Comparison of ENCODE assay signal across 8 mouse cellular contexts in the genomic region with DNA sequence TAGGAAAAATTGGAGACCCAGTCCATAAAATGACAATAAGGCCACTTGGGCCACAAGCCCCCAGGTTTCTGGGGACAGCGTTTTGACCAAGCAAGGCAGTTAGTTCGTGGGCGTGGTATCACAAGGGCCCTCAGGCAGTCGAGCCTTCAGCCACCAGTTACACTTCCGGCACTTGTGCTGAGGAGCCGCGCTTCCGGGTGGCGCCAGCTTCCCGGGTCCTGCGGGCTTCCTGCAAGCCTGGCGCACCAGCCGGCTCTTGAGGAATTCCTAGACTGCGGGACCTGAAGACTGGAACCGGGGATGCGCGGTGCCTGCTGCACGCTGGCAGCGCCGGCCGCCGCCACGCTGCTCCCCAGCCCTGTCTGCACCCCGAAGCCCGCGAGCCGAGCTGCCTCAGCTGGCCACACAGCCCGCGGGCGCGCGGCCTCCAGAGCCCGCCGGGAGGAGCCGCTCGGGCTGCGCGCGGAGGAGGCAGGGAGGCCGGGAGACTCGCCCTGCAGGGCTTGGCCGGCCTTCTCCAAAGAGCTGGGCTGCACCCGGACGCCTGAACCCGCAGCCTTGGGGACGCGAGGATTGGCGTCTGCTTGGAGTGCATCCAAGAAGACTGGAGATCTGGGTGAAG. TPM values are rescaled to one million over a fixed set of nuclear protein-coding genes. Genes with fewer than 3 reads are reported as not detected.
DNase-seq lines count a peak whose midpoint lies in the region; ATAC-seq and TF ChIP-seq lines count a peak whose summit lies in the region.

No protein-coding gene starts in this region.

- no peaks in the 10 kb centered on the region for H3K9me3 ChIP-seq in megakaryocyte, embryonic 14.5 days

- ATAC-seq in activated CD4-positive, CD25-positive, alpha-beta regulatory T cell, adult 4 months, result peak; percentile 70

- TF ChIP-seq CTCF in cortical plate, adult 2 months (IDR thresholded peaks at IDR 0.05; ENCODE audit: extremely low read depth, insufficient read depth, low read length), result no peak

- H3K4me3 ChIP-seq in cortical plate, adult 2 months (ENCODE audit: insufficient read depth, low read length), result peak overlapping the region; percentile 48
- peak overlapping the region; percentile 95 for H3K4me3 ChIP-seq in megakaryocyte, embryonic 14.5 days (replicated peaks)

- peak overlapping the region; percentile 86 for H3K27ac ChIP-seq in cortical plate, adult 2 months (ENCODE audit: insufficient read depth, low read length)

- DNase-seq in gastrocnemius, adult 8-10 months (ENCODE audit: low spot score in 2 of 2), result peak; percentile 66 to 71
- peak; percentile 91 for DNase-seq in induced T-regulatory cell, adult 2 months (ENCODE audit: low read depth)
- peak; percentile 59 to 82 for DNase-seq in left cerebral cortex, adult 9 months (ENCODE audit: low spot score in 2 of 2)
- DNase-seq in right cerebral cortex, adult 2 months (ENCODE audit: low spot score in 2 of 2), result peak; percentile 76 to 81
- peak; percentile 18 for DNase-seq in urinary bladder, postnatal 10 days (ENCODE audit: low spot score)

- H3K27me3 ChIP-seq in megakaryocyte, embryonic 14.5 days (replicated peaks), result peaks cover 8% of the 10 kb centered on the region

- H3K36me3 ChIP-seq in megakaryocyte, embryonic 14.5 days (replicated peaks; ENCODE audit: low read length), result no peaks in the 10 kb centered on the region

- peak; percentile 50; the same call in 1 of the 2 replicates for TF ChIP-seq POLR2A in cortical plate, adult 2 months (IDR thresholded peaks at IDR 0.05; ENCODE audit: extremely low read depth, insufficient read depth, low read length)

- H3K4me1 ChIP-seq in cortical plate, adult 2 months (ENCODE audit: control insufficient read depth, insufficient read depth, low read length), result no peaks in the 10 kb centered on the region; the same call in 1 of the 2 replicates
- H3K4me1 ChIP-seq in megakaryocyte, embryonic 14.5 days, result peaks cover 41% of the 10 kb centered on the region

RNA-seq across cellular contexts. Expression of a gene that starts 3.8 kb away (rescaled TPM):
- 10 to 100 TPM; 21.7 TPM for polyA plus RNA-seq in activated CD4-positive, CD25-positive, alpha-beta regulatory T cell, adult 4 months (2017; shearing (Covaris generic))
- 7.3 and 8.0 TPM in 2 replicates for polyA plus RNA-seq in cortical plate, adult 2 months (2012; rRNA removed)
- 1 to 10 TPM; 8.3 to 9.6 (median 9.4) TPM for total RNA-seq in gastrocnemius, adult 8-10 months (2022)
- 0.18 and 0.32 TPM in 2 replicates for polyA plus RNA-seq in megakaryocyte, embryonic 14.5 days (2012; ENCODE audit: insufficient read depth, low replicate concordance)

RNA-seq across cellular contexts. Expression of a gene that starts 7.0 kb away (rescaled TPM):
- polyA plus RNA-seq in activated CD4-positive, CD25-positive, alpha-beta regulatory T cell, adult 4 months (2017; shearing (Covaris generic)), result not detected
- not detected in 2 replicates for polyA plus RNA-seq in cortical plate, adult 2 months (2012; rRNA removed)
- not detected for total RNA-seq in gastrocnemius, adult 8-10 months (2022)
- not detected in 2 replicates for polyA plus RNA-seq in megakaryocyte, embryonic 14.5 days (2012; ENCODE audit: insufficient read depth, low replicate concordance)

Comparison
In these comparisons a context has a peak if more than half of its experiments do, and no peak if none do; other contexts are left out.
1. Peak in every context shown above with its lines: DNase-seq, ATAC-seq, H3K4me3 ChIP-seq and H3K27ac ChIP-seq.
2. DNase-seq: peak in every context shown above with its lines; median percentile 91 in induced T-regulatory cell, adult 2 months; 78 in right cerebral cortex, adult 2 months; 70 in left cerebral cortex, adult 9 months; 68 in gastrocnemius, adult 8-10 months; 18 in urinary bladder, postnatal 10 days.